Mouse (Mus musculus) monocyte, adult 2 months (primary cell): ENCODE data around the gene Chrne.

ENCODE experiments used
- DNase-seq, 2 experiments: peaks; one replicate each; pipeline ENCODE4 v3.0.0; 2022; ENCODE audit warnings: low spot score in 2 of 2, low read depth in 1 of 2

The Chrne gene

DNA sequence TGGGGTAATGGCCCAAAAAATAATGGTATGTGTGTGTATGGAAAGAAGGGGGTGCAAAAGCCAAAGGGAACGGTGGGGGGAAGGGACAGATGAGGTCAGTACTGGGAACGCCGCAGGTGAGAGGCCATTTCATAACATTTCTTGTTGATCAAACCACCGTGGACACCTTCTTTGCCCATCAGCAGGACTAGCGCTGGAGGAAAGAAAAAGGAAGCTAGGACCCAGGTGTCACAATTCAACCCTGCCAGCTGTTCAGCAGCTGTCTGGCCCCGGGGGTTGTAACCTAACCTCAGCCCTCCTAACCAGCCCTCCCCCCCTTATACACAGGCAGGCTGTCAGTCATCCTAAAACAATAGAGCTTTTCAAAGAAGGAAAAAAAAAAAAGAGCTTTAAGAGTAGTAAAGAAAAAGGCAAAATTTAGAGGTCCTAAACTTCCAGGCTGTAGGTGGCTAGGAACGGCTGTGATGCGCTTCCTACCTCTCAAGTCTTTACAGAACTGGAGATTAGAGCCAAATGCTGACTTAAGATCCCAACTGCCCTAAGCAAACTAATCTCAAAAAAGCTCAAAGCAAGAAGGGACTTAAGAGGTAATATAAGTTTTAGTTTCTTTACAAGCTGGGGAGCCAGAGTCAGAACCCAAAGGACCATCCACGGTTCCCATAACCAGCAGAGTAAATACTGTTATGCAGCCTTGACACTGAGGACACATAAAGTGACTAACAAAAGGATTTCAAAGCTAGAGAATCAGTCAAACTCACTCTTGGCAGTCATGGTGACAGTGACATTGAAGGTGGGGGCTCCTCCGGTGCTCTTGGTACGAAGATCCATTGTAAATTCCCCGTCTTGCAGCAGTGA, 33.2 kb upstream of the Chrne start:
- no peak for DNase-seq

DNA sequence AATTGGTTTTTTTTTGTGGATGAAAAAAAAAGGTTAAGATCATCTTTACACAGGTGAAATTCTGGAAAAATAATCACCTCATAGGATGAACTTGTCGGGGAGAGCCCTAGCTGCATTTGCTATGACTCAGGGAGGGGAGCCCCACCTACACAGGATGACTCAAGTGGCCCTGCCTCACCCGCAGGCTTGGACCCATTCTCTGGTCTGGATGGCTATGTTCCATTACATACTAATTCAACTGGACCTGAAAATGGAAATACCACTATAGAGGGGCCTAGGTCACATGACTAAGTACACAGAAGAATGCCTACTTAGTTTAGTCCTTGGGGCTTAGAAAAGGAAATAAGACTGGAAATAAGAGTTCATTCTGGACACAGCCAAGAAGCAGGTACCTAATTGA, 32.4 kb upstream of the Chrne start:
- DNase-seq = no peak

DNA sequence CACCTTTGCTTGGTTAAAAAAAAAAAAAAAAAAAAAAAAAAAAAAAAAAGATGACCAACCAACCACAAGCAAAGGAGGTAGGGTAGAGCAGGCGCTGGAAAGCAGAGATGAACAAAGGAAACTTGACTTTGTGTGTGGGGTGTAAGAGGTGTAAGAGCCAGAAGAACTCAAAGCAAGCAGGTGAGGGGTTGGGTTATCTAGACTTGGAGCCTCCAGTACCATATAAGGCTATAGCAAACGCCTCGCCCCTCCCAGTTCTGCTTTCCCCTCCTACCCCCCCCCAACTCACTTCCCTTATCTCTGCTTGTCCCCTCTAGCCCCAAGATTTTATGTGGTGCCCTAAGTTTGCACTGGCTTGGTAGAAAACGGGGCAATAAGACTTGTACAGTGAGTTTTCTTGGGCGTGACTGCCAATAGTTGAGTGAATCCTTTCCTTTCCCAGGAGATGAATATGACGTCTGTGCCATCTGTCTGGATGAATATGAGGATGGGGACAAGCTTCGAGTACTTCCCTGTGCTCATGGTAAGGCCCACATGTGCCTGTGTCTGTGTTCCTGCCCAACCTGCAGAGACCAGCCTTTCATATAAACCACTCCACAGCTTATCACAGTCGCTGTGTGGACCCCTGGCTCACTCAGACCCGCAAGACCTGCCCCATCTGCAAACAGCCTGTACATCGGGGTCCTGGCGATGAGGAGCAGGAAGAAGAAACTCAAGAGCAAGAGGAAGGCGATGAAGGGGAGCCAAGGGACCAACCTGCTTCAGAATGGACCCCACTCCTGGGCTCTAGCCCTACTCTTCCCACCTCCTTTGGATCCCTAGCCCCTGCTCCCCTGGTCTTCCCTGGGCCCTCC, 31.5 kb upstream of the Chrne start:
- no peak for DNase-seq

DNA sequence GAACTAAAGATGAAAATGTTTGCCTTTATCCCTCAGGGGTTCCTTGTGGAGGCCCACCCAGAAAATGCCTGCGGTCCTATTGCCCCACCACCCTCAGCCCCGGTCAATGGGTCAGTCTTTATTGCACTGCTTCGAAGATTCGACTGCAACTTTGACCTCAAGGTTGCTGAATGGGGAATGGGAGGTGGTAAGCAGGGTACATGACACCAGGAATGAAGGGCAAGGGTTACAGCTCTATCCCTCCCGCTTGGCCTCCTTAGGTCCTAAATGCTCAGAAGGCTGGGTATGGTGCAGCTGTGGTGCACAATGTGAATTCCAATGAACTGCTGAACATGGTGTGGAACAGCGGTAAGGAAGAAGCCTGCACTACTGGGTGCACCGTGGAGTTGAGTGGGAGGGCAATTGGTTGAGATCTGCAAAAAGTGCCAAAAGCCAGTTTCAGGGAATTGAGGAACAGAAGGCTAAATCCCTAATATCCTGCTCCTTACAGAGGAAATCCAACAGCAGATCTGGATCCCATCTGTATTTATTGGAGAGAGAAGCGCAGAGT, 30.2 kb upstream of the Chrne start:
- no peak for DNase-seq

DNA sequence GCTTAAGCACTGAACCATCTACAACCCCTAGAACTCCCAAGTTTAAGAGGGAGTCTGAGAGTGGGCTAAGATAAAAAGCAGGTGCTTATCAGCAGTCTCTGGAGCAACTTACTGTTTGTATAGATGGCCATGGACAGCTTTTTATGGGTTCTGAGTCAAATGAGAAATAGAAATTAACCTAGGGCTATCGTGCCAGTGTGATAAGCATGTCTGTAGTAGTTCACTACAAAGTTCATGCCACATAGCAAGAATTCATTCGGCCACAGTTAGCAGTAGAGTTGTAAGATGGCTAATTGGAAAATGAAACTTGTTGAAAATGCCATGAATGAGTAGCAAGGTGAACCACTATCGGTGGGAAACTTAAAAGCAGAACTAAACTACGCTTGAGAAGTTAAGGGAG, 29.5 kb upstream of the Chrne start:
- no peak for DNase-seq

GRCm38 (mm10) chr11:70647716-70648420, 28.9 kb upstream of the Chrne start:
- no peak for DNase-seq

- peak; percentile 83 to 88 for DNase-seq
Measured at GRCm38 (mm10) chr11:70646691-70647650, 28.0 kb upstream of the Chrne start, which contains the start of the genes Rnf167 and Slc25a11. TSS of gene Rnf167 (plus strand) at chr11:70647235. TSS of gene Slc25a11 (minus strand) at chr11:70647479.

DNA sequence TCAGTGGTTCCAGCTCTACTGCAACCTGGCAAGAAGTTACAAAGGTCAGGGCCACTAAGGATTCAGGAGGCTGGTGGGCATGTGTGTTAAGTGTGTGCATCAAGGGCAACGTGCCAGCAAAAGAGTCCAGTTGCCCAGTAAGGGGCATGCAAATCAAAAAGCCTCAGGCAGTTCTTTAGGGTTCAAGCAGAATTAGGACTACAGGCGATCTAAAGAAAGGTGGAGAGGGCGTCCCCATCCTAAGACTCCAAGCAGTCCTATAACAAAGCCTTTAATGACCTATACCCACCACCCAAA, 27.2 kb upstream of the Chrne start:
- no peak for DNase-seq

GRCm38 (mm10) chr11:70645461-70646258, 26.6 kb upstream of the Chrne start:
- no peak for DNase-seq

DNA sequence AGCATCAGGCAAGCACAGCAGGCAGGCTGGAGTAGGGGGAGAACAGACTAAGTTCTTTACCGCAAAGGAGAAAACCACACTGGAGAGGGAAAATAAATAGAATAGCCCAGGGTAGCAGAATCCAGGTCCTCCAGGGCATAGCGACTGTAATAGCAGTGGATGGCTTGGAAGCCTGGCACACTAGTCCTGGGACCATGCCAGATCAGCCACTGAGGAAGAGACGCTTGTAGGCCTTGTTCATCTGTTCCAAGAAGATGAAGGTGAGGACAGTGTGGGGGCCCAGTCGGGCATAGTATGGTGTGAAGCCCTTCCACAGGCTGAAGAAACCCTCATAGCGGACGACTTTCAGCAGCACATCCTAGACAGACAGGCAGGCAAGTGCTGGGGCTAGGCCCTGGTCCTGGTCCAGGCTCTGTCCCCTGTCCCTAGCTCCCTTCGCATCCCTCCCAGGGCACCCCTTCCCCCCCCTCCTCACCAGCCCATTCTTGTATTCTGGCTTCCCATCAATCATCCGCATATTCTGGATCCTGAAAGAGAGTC, 25.6 kb upstream of the Chrne start:
- no peak for DNase-seq

DNA sequence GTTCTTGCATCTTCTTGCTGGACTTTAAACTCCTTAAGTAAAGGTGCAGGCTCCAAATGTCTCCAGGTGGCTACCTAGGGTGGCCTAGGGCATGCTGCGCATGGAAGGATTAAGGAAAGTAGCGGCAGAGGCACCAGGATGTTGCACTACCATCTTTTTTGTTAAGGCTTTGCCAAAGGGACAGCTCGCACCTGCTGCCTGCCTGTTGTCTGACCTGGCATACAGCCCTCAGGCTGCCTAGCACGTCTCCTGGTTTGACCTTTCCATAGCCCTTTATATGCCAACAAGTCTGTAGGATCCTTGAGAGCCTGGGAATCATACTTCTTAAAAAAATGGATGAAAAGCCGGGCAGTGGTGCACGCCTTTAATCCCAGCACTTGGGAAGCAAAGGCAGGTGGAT, 24.0 kb upstream of the Chrne start:
- DNase-seq = no peak

GRCm38 (mm10) chr11:70641241-70641640, 22.2 kb upstream of the Chrne start:
- no peak for DNase-seq

DNA sequence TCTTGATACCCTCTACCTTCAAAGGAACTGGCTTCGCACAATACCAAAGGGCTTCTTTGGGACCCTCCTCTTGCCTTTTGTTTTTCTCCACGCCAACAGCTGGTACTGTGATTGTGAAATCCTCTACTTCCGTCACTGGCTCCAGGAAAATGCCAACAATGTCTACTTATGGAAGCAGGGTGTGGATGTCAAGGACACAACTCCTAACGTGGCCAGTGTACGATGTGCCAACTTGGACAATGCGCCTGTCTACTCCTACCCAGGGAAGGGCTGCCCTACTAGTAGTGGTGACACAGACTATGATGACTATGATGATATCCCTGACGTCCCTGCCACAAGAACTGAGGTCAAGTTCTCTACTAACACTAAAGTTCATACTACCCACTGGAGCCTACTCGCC, 21.0 kb upstream of the Chrne start:
- no peak for DNase-seq

DNA sequence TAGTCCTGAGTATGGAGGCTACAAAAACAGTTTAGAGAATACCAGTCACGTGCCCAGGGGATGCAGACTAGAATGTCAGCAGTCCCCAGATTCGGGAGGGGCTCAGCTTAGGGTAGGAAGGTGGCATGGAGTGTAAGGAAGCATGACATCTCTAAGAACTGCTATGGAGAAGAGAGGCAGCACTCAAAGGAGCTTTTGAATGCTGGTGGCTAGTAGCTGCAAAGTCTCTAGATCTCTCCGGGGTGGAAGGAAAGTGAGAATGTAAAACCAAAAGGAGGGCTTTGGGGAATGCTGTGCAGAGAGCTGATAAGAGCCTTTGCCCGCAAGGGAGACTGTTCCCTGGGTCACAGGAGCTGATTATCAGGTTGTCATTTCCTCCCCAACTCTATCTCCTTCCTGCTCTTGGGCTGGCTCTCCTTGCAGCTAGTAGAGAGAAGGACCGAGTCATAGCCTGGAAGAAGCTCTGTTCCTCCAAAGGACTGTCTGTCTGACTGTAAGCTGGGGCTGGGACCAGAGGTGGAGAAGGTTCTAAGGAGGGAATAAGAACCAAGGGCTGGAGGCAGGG, 19.8 kb upstream of the Chrne start, which contains the start of gene Gp1ba:
Gp1ba (plus strand) TSS at position 409 of the 565 bp plus-strand sequence.
- DNase-seq = no peak

DNA sequence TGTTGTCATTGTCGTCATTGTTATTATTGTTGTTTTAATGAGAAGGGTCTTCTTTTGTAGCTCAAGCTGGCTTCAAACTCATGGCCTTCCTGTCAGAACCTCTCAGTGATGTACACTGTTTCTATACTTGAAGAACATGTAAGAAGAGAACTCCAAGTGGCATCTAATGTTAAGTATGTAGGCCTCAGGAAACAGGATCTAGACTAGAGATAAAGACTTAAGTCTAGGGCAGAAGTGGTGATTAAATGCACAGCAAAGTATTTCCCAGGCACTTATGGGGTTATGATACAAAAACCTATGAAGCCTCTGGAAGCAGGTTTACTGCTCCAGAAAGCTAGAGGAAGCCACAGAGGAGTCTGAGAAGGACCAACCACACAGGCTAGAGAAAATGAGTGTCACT, 19.3 kb upstream of the Chrne start:
- DNase-seq = no peak

DNA sequence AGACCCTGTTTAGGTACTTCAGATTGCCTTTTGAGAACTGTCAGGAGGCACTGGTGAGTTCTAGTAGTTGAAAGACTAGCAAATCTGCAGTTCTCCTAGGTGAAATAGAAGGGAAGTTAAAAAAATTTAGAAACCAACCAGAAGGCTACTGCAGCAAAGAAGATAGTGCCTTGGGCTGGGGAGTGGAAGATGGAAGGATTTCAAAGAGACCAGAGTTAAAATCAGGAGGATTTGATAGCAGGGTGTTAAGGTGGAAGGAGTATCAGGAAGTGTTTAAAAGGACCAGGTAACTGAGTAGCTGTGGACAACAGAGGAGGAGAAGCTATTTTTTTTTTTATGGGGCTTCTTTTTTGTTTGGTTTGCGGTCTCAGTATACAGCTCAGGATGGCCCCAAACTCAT, 18.7 kb upstream of the Chrne start:
- DNase-seq = no peak

DNA sequence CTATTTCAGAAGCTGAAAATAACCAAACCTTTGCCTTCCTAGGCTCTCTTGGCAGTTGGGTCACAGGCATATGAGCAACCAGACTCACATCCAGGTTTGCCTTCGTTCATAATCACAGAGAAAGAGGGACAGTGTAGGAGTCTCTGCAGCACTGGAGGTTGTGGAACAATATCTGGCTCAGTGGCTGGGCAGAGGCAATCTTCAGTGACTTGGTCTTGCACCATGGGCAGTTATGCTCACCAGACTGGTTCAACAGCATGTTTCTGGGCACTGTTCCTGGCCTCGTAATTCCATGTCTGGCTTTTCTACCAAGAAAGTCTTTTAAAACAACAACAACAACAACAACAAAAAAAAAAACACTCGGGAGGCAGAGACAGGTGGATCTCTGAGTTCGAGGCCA, 16.6 kb upstream of the Chrne start:
- DNase-seq = no peak

DNA sequence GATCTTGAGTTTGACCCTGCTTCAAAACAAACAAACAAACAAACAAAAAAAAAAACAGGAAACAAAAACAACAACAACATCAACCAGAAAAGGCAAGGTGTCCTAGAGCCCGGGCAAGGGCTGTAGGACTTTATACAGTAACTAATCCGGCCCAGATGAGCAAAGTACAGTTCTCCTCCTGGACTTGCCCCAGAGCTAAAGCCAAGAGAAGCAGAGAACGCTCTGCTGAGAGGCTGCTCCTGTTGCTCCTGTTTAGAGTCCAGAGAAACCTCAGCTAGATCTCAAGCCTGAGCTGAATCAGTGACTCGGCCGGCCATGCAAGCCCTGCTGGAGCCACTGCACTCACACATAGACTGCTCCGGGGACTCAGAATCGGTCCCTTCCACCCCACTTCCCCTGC, 11.1 kb upstream of the Chrne start:
- no peak for DNase-seq

GRCm38 (mm10) chr11:70629557-70629956, 10.5 kb upstream of the Chrne start:
- DNase-seq = no peak
